Mouse (Mus musculus) brain, embryonic 18.5 days (tissue): ENCODE measurements at regions not wholly inside any gene's neighbourhood (a gene's known extent, or its start where the extent isn't known, plus 50 kb on each side); places are given as distances from the start of the nearest gene placed in this dataset.
A peak's percentile ranks its signal among the peaks of the same experiment; 100 is the strongest.

Experiments
- DNase-seq: peaks from one replicate; pipeline ENCODE4 v3.0.0-alpha.2; 2012; ENCODE audit warnings: low read depth, low spot score

DNA sequence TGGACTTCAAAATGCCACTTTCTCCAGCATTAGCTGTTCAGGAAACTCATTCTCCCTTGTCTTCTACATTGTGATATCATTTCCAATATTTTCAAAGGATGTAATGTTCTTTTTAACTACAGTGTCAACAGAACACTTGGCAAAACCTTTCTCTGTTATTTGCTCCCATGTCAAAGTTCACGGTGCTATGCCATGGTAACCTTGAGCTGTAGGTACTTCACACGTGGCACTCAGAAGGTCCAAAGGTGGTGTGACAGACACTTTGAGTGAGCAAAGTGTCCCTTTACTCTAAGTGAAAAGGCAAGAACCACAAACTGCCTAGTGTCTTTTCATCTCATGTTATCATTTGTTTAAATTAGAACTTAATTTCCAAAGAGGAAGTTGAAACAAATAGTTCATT is 53.3 kb upstream of the Tram2 start:
- no peak for DNase-seq

DNA sequence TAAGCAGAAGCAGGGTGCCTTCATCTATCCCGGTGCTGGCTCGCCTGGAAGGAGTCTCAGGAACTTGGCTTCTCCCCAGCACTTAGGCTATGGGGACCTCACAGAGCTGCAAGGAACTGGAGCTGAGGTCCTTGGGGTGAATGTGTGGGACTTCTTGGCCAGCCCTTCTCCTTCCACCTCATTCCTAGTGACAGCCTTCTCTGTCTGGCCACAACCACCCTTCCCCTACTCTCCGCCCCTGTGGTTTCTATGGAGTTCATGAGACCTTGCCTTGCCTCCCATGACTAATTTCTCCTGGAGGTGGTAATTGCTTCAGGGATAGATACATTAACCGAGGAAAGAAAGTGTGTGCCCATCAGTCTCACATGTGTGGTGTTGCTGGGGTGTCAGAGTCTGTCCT is 67.9 kb upstream of the Tram2 start:
- no peak for DNase-seq

DNA sequence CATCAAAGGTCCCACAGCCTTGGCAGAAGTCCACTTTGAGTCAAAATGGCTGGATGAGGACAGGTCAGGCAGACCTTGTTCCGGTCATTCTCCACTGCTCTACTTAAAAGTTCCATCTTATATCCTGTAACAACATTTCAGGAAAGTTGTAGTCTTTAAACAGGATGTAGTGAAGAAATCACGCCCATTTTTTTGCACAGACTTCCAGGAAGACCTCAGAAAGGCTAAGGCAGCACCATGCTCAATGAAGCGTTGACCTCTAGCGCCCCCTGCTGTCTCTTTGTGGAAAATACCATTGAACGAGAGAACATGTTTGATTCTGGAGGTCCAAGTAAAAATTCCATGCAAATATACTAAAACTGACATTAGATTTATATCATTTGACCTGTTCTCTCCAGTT is 56.6 kb upstream of the Tmem14a start:
- DNase-seq = peak; percentile 37

DNA sequence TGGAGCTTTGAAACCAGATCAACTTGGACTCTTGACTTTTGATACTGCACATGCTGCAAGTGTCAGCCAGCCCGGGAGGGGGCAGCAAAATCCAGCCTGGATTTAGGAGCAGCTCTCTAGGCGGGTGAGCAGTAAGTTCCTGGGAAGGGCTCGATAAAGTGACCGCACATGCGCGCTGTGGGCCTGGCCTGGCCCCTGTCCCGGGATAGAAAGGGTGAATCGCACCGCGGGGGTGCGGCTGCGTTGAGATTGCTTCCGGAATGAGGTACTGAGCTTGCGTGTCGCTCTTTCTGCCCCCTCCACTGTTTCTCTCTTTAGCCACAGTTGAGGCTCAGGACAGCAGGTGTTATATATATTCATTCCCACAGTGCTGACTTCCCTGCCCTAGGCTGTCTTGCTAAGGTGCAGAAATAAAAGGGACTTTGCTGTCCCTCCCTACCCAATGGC is 52.1 kb upstream of the Tmem14a start:
- peak; percentile 74 for DNase-seq

DNA sequence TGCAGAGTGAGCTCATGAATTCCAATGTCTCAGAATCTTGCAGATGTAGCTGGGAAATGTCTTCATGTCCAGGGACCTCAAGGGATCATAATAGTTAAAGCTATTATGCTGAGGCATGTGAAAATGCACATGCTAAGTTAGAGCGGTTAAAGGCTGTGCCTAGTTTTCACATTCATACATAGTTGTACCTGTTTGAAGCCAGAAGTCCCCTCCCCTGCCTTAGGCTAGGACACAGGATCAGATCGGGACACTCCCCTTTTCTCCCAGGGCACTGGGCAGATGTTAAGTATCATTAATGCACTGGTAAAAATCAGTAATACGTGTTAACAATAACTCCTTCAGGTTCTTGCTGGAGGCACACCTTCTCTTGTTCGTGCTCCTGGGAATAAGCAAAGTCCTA is 51.6 kb upstream of the Tmem14a start:
- DNase-seq = no peak
